Mouse (Mus musculus) forebrain, postnatal 0 days (tissue): ENCODE measurements around the gene Kcnip1. TPM values are rescaled to one million over a fixed set of nuclear protein-coding genes. Genes with fewer than 3 reads are reported as not detected.

ENCODE experiments used
- ATAC-seq: fragments of 200-750 bp; cut with Nextera tagmentation; 2 replicates; pipeline ENCODE4 v1.8.0; 2017; ENCODE audit warnings: mild to moderate bottlenecking, moderate library complexity
- DNase-seq: peaks from one replicate; pipeline ENCODE4 v3.0.0-alpha.2; 2015
- H3K27ac ChIP-seq: fragments of 300-500 bp; sonication (generic); 2 replicates; pipeline ENCODE4 v1.5.1; 2014; ENCODE audit warnings: low read depth, mild to moderate bottlenecking, antibody characterized with exemption, low read length, moderate library complexity, mixed read lengths
- H3K27me3 ChIP-seq: fragments of 300-500 bp; sonication (generic); 2 replicates; pipeline ENCODE4 v1.6.1; 2014; ENCODE audit warnings: mild to moderate bottlenecking, low read length, mixed read lengths; ENCODE audit not compliant: insufficient read depth
- H3K36me3 ChIP-seq: fragments of 300-500 bp; sonication (generic); 2 replicates; pipeline ENCODE4 v1.6.1; 2014; ENCODE audit warnings: mild to moderate bottlenecking, moderate library complexity; ENCODE audit not compliant: insufficient read depth
- H3K4me1 ChIP-seq: fragments of 300-500 bp; sonication (generic); 2 replicates; pipeline ENCODE4 v1.6.1; 2014; ENCODE audit warnings: antibody characterized with exemption; ENCODE audit not compliant: insufficient read depth
- H3K4me2 ChIP-seq: fragments of 300-500 bp; sonication (generic); 2 replicates; pipeline ENCODE4 v1.6.1; 2014; ENCODE audit warnings: low read depth, mild to moderate bottlenecking, moderate library complexity
- H3K4me3 ChIP-seq: fragments of 300-500 bp; sonication (generic); 2 replicates; pipeline ENCODE4 v1.5.1; 2014; ENCODE audit warnings: low read depth, low read length, mixed read lengths
- H3K9ac ChIP-seq: fragments of 300-500 bp; sonication (generic); 2 replicates; pipeline ENCODE4 v1.6.1; 2014; ENCODE audit warnings: mild to moderate bottlenecking
- H3K9me3 ChIP-seq: fragments of 300-500 bp; sonication (generic); 2 replicates; pipeline ENCODE4 v1.6.1; 2016; ENCODE audit warnings: low read length
- CTCF ChIP-seq: sonication (generic); IDR thresholded peaks from 2 replicates; pipeline ENCODE4 v1.5.1; 2016; ENCODE audit warnings: antibody characterized with exemption, control low read depth, low read depth
- WGBS: fragments of 180-500 bp; shearing (Covaris S2); extraction: QIAGEN DNeasy Blood & Tissue Kit; methylation state at CpG from one replicate; pipeline ENCODE4 v1.1.7; 2014; 5-methylcytosine and 5-hydroxymethylcytosine counted together
- polyA plus RNA-seq: library from polyadenylated mRNA; unstranded; fragments of >200 nt; fragmentation: Nextera tagmentation; extraction: Ambion mirVana; gene quantifications from 2 replicates; pipeline ENCODE4 v1.2.1, GENCODE M21; 2015
- total RNA-seq: library from RNA; depleted of rRNA; stranded (reverse); fragments of >200 nt; gene quantifications from 2 replicates; pipeline ENCODE4 v1.2.3, GENCODE M21; 2014

The Kcnip1 gene
- total and polyA plus RNA-seq, 2 experiments from 2014 or later = 91.0 to 92.6 TPM

DNA sequence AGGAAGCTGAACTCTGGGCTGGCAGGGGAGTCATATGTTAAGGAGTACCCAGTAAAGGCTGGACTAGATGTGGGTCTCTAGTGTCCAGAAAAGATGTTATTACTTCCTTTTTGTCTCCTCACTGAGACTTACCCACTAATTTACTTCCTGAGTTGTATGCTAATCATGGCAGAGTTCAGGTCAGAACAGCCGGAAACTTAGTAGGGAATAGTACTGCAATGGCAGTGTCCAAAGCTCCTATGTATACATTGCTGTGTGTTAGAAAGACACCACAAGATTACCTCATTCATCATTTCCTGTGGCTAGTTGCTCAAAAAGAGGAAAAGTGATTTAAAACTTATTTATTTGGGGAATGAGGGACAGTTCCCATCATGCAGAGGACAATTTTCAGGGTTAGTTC, 32.1 kb upstream of the Kcnip1 start:
- Histone ChIP-seq H3K27me3 (no peaks in the 10 kb centered on the region), H3K4me2 (no peak overlapping the region), H3K9me3 (no peaks in the 10 kb centered on the region), H3K9ac (no peak overlapping the region), H3K36me3 (no peaks in the 10 kb centered on the region), H3K27ac (no peak overlapping the region), H3K4me3 (no peak overlapping the region), H3K4me1 (no peaks in the 10 kb centered on the region)
- TF ChIP-seq CTCF = no peak
- 91% methylated on average over 1 of the region's 1 CpGs for WGBS
- DNase-seq = no peak
- ATAC-seq = no peak

DNA sequence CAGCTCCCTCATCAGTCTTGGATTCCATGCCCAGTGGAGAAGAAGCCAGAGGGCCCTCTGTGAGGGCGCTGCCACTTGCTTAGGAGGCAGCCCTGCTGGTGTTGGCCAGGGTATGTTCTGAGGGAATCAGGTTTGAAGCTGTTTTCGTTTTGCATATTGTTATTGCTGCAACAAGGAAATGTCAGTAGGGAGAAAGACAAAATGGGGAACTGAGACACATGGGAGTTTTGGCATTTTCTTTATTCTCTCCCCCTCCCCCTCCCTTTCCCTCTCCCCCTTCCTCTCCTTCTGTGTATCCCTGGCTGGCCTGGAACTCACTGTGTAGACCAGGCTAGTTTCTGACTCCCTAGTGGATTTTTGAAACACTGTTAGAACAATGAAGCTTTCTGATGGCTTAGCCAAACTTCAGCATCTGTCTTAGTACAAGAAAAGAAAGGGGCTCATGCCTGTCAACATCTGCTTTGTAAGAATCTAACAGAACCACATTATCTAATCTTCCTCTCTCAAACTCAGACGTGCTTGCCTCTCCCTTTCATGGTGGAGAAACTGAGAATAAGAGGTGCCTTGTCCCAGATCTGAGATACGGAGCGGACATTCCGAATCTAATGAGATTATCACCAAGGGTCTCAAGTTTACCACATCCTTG, 19.2 kb upstream of the Kcnip1 start:
- no peak overlapping the region for H3K9ac ChIP-seq
- H3K4me3 ChIP-seq = no peak overlapping the region
- H3K4me1 ChIP-seq = no peaks in the 10 kb centered on the region
- no peak for TF ChIP-seq CTCF
- 73% methylated on average over 6 of the region's 6 CpGs for WGBS
- no peaks in the 10 kb centered on the region for H3K36me3 ChIP-seq
- no peak for ATAC-seq
- no peaks in the 10 kb centered on the region for H3K27me3 ChIP-seq
- H3K9me3 ChIP-seq = no peaks in the 10 kb centered on the region
- no peak overlapping the region for H3K4me2 ChIP-seq
- no peak for DNase-seq
- H3K27ac ChIP-seq = no peak overlapping the region

GRCm38 (mm10) chr11:34010859-34011172, 17.9 kb upstream of the Kcnip1 start:
- Histone ChIP-seq H3K36me3 (no peaks in the 10 kb centered on the region), H3K9ac (no peak overlapping the region), H3K4me1 (no peaks in the 10 kb centered on the region), H3K27me3 (no peaks in the 10 kb centered on the region), H3K4me3 (no peak overlapping the region), H3K4me2 (no peak overlapping the region), H3K9me3 (no peaks in the 10 kb centered on the region), H3K27ac (no peak overlapping the region)
- no peak for ATAC-seq
- 73% methylated on average over 4 of the region's 4 CpGs for WGBS
- no peak for DNase-seq
- no peak for TF ChIP-seq CTCF

DNA sequence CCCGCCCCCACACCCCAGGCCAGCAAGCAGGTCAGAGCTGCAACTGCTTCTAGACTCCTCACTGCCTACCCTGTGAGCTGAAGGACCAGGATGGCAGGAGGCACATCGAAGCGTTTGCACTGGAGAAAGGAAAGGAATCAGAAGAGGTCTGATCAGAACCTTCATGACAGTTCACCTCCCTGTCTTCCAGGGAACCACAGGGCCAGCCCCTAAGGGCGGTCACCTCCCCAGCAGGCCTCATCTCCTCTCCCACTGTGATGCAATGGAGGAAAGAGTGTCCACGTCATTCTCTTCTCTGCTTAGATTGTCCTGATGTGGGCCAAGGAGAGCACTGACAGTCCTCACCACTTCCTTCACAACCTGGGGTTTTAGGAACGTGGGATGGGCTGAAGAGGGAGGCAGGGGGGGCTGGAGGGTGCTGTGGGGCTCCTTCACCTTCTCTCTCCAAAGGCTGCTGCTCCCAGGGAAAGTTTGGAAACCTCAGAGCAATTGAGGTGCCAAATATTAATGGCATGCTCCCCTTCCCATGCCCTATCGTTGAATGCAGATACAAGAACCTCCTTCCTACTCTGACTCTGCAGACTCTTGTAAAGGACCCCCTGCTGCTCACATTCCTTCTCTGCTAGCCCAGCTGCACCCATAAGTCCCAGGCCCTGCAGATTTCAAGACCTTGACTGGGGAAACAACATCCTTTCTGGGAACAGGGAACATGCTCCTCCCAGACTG, 17.3 kb upstream of the Kcnip1 start:
- no peak overlapping the region for H3K27ac ChIP-seq
- no peak overlapping the region for H3K4me3 ChIP-seq
- H3K27me3 ChIP-seq = no peaks in the 10 kb centered on the region
- no peak overlapping the region for H3K9ac ChIP-seq
- no peak overlapping the region for H3K4me2 ChIP-seq
- no peaks in the 10 kb centered on the region for H3K36me3 ChIP-seq
- H3K9me3 ChIP-seq = no peaks in the 10 kb centered on the region
- no peak for TF ChIP-seq CTCF
- 83% methylated on average over 7 of the region's 7 CpGs for WGBS
- ATAC-seq (no peak), DNase-seq (no peak)
- no peaks in the 10 kb centered on the region for H3K4me1 ChIP-seq

GRCm38 (mm10) chr11:34009316-34010087, 16.6 kb upstream of the Kcnip1 start:
- TF ChIP-seq CTCF = no peak
- Histone ChIP-seq H3K9ac (no peak overlapping the region), H3K4me1 (no peaks in the 10 kb centered on the region), H3K27ac (no peak overlapping the region), H3K4me3 (no peak overlapping the region), H3K4me2 (no peak overlapping the region), H3K36me3 (no peaks in the 10 kb centered on the region), H3K27me3 (no peaks in the 10 kb centered on the region), H3K9me3 (no peaks in the 10 kb centered on the region)
- 66% methylated on average over 12 of the region's 12 CpGs for WGBS
- ATAC-seq (no peak), DNase-seq (no peak)

- H3K27ac ChIP-seq = no peak overlapping the region
- no peak overlapping the region for H3K4me3 ChIP-seq
- no peaks in the 10 kb centered on the region for H3K4me1 ChIP-seq
- peak; percentile 78 for TF ChIP-seq CTCF
- peak; percentile 78 for DNase-seq
- ATAC-seq = peak; percentile 60; the same call in 1 of the 2 replicates
- H3K36me3 ChIP-seq = no peaks in the 10 kb centered on the region
- no peak overlapping the region for H3K4me2 ChIP-seq
- H3K9me3 ChIP-seq = no peaks in the 10 kb centered on the region
- H3K27me3 ChIP-seq = no peaks in the 10 kb centered on the region
- 43% methylated on average over 9 of the region's 9 CpGs for WGBS
- H3K9ac ChIP-seq = no peak overlapping the region
Measured at GRCm38 (mm10) chr11:34008702-34009101, 15.8 kb upstream of the Kcnip1 start.

DNA sequence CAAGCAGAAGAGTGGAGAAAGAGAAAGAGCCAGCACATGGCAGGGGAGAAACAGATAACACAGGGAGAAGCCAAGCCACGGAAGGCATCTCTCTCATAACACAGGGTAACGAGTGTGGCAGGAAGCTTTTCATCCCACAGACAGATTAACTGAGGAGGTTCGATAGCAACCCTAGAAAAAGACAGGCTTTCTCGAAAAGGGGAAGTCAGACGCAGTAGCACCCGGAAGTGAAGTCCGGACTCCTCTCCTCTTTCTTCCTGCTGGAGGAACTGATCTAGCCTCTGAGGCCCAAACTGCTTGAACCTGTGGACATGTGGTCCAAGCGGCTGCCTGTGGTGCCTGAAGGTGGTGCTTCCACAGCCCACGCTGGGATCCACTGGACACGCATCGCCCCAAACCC, 15.3 kb upstream of the Kcnip1 start:
- no peak for ATAC-seq
- H3K27ac ChIP-seq = no peak overlapping the region
- no peak overlapping the region for H3K4me2 ChIP-seq
- 85% methylated on average over 11 of the region's 11 CpGs for WGBS
- no peak overlapping the region for H3K9ac ChIP-seq
- no peaks in the 10 kb centered on the region for H3K27me3 ChIP-seq
- TF ChIP-seq CTCF = no peak
- no peak overlapping the region for H3K4me3 ChIP-seq
- H3K9me3 ChIP-seq = no peaks in the 10 kb centered on the region
- H3K4me1 ChIP-seq = no peaks in the 10 kb centered on the region
- no peak for DNase-seq
- H3K36me3 ChIP-seq = no peaks in the 10 kb centered on the region
